Mouse (Mus musculus): Measurements from ENCODE around the gene Nxf7. TPM values are rescaled to one million over a fixed set of nuclear protein-coding genes. Genes with fewer than 3 reads are reported as not detected.
"Not testable (repeated sequence)": the region's sequence is repeated elsewhere in the genome, so short reads cannot be mapped to it uniquely, and the experiment has no call there.

Nxf7 gene
- polyA plus RNA-seq (2014; fragmentation: Nextera tagmentation; extraction: Ambion mirVana), result 0.08 TPM in 1 of 2 replicates, not detected in the other

DNA sequence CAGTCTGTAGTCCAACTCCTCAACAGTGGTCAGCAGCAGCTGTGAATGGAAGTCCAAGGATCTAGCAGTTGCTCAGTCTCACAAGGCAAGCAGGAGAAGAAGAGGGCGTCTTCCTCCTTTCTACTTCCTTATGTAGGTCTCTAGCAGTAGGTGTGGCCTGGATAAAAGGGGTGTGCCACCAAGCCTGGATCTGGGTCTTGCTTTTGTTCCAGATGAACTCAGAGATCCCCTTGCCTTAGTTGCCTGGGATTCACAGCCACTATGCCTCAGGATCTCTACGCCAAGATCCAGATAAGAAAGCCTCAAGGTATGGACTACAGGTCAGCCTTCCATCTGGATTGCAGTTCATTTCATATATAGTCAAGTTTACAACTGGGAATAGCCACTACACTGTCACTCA is at the start of gene Nxf7:
Nxf7 (minus strand) TSS at position 101 of the 400 bp plus-strand sequence.
- no peak within 1 kb of the TSS for H3K27ac ChIP-seq (replicated peaks; ENCODE audit: low read depth, low read length)
- H3K9me3 ChIP-seq (replicated peaks; ENCODE audit: control insufficient read depth, low read length), result no peaks in the 10 kb centered on the region
- H3K9ac ChIP-seq (replicated peaks; ENCODE audit: low read length), result no peak within 1 kb of the TSS
- ATAC-seq (replicated peaks; ENCODE audit: insufficient number of reproducible peaks, low FRiP score, low TSS enrichment, low read depth), result no peak
- DNase-seq (ENCODE audit: low spot score), result no peak
- no peak within 1 kb of the TSS for H3K4me3 ChIP-seq (ENCODE audit: low read depth, low read length)
- H3K4me1 ChIP-seq (ENCODE audit: control insufficient read depth, insufficient read depth, low read length), result no peaks in the 10 kb centered on the region
- H3K36me3 ChIP-seq (replicated peaks; ENCODE audit: control insufficient read depth, insufficient read depth, low read depth, low read length), result no peaks in the 10 kb centered on the region
- H3K27me3 ChIP-seq (ENCODE audit: control insufficient read depth, insufficient read depth, low read length), result no peaks in the 10 kb centered on the region
- 85% methylated on average over 2 of the region's 2 CpGs for WGBS
- H3K4me2 ChIP-seq (ENCODE audit: low read depth, low read length), result no peak within 1 kb of the TSS

GRCm38 (mm10) chrX:135627605-135628004 is 29.0 kb upstream of the Nxf7 start, which contains the start of gene Prame:
TSS of gene Prame (minus strand) at chrX:135627705.
- Histone ChIP-seq H3K36me3 (replicated peaks; ENCODE audit: control insufficient read depth, insufficient read depth, low read depth, low read length) (no peaks in the 10 kb centered on the region), H3K4me2 (ENCODE audit: low read depth, low read length) (no peak within 1 kb of the TSS), H3K4me1 (ENCODE audit: control insufficient read depth, insufficient read depth, low read length) (no peaks in the 10 kb centered on the region), H3K9ac (replicated peaks; ENCODE audit: low read length) (no peak within 1 kb of the TSS), H3K27me3 (ENCODE audit: control insufficient read depth, insufficient read depth, low read length) (no peaks in the 10 kb centered on the region), H3K4me3 (ENCODE audit: low read depth, low read length) (no peak within 1 kb of the TSS), H3K9me3 (replicated peaks; ENCODE audit: control insufficient read depth, low read length) (no peaks in the 10 kb centered on the region), H3K27ac (replicated peaks; ENCODE audit: low read depth, low read length) (no peak within 1 kb of the TSS)
- ATAC-seq (replicated peaks; ENCODE audit: insufficient number of reproducible peaks, low FRiP score, low TSS enrichment, low read depth) (no peak), DNase-seq (ENCODE audit: low spot score) (no peak)
- WGBS, result 88% methylated on average over 11 of the region's 11 CpGs

GRCm38 (mm10) chrX:135601298-135602029 is 2.9 kb upstream of the Nxf7 start:
- 72% methylated on average over 3 of the region's 3 CpGs for WGBS
- H3K27me3 ChIP-seq (ENCODE audit: control insufficient read depth, insufficient read depth, low read length); H3K36me3 ChIP-seq (replicated peaks; ENCODE audit: control insufficient read depth, insufficient read depth, low read depth, low read length); H3K9me3 ChIP-seq (replicated peaks; ENCODE audit: control insufficient read depth, low read length); ATAC-seq (replicated peaks; ENCODE audit: insufficient number of reproducible peaks, low FRiP score, low TSS enrichment, low read depth); H3K9ac ChIP-seq (replicated peaks; ENCODE audit: low read length); H3K4me1 ChIP-seq (ENCODE audit: control insufficient read depth, insufficient read depth, low read length); H3K27ac ChIP-seq (replicated peaks; ENCODE audit: low read depth, low read length); H3K4me3 ChIP-seq (ENCODE audit: low read depth, low read length); H3K4me2 ChIP-seq (ENCODE audit: low read depth, low read length): not testable (repeated sequence)
- peak; percentile 6 for DNase-seq (ENCODE audit: low spot score)

GRCm38 (mm10) chrX:135598096-135598495 is 481 bp downstream of the Nxf7 start:
- WGBS, result 89% methylated on average over 13 of the region's 13 CpGs
- H3K4me3 ChIP-seq (ENCODE audit: low read depth, low read length), result no peak overlapping the region

DNA sequence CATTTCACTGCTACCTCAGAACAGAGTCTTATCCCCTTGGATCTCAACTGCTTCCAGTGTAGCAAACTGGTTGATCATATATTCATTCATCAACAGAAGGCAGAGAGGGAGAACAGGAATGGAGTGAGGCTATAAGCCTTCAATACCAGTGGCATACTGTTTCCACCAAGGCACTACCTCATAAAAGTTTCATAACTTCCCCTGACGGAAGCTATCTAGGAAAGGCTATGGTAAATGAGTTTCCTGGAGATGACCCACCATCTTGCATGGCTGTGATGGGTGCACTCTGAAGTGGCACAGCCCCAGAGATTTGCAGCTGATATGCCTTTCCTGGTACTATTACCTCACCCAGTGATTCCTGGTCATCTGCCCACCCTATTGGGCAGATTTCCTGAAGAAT is 22.2 kb downstream of the Nxf7 start:
- DNase-seq (ENCODE audit: low spot score) (no peak), ATAC-seq (replicated peaks; ENCODE audit: insufficient number of reproducible peaks, low FRiP score, low TSS enrichment, low read depth) (no peak)
- no peak overlapping the region for H3K9ac ChIP-seq (replicated peaks; ENCODE audit: low read length)
- WGBS, result 88% methylated on average over 1 of the region's 1 CpGs
- H3K9me3 ChIP-seq (replicated peaks; ENCODE audit: control insufficient read depth, low read length), result no peaks in the 10 kb centered on the region
- H3K4me1 ChIP-seq (ENCODE audit: control insufficient read depth, insufficient read depth, low read length), result no peaks in the 10 kb centered on the region
- H3K27me3 ChIP-seq (ENCODE audit: control insufficient read depth, insufficient read depth, low read length), result no peaks in the 10 kb centered on the region
- no peaks in the 10 kb centered on the region for H3K36me3 ChIP-seq (replicated peaks; ENCODE audit: control insufficient read depth, insufficient read depth, low read depth, low read length)
- no peak overlapping the region for H3K4me3 ChIP-seq (ENCODE audit: low read depth, low read length)
- no peak overlapping the region for H3K4me2 ChIP-seq (ENCODE audit: low read depth, low read length)
- no peak overlapping the region for H3K27ac ChIP-seq (replicated peaks; ENCODE audit: low read depth, low read length)

More at GRCm38 (mm10) chrX:135598096-135598495, 481 bp downstream of the Nxf7 start:
- Histone ChIP-seq H3K9ac (replicated peaks; ENCODE audit: low read length) (no peak overlapping the region), H3K36me3 (replicated peaks; ENCODE audit: control insufficient read depth, insufficient read depth, low read depth, low read length) (no peaks in the 10 kb centered on the region), H3K27me3 (ENCODE audit: control insufficient read depth, insufficient read depth, low read length) (no peaks in the 10 kb centered on the region), H3K4me2 (ENCODE audit: low read depth, low read length) (no peak overlapping the region), H3K9me3 (replicated peaks; ENCODE audit: control insufficient read depth, low read length) (no peaks in the 10 kb centered on the region), H3K27ac (replicated peaks; ENCODE audit: low read depth, low read length) (no peak overlapping the region), H3K4me1 (ENCODE audit: control insufficient read depth, insufficient read depth, low read length) (no peaks in the 10 kb centered on the region)
- DNase-seq (ENCODE audit: low spot score) (no peak), ATAC-seq (replicated peaks; ENCODE audit: insufficient number of reproducible peaks, low FRiP score, low TSS enrichment, low read depth) (no peak)

DNA sequence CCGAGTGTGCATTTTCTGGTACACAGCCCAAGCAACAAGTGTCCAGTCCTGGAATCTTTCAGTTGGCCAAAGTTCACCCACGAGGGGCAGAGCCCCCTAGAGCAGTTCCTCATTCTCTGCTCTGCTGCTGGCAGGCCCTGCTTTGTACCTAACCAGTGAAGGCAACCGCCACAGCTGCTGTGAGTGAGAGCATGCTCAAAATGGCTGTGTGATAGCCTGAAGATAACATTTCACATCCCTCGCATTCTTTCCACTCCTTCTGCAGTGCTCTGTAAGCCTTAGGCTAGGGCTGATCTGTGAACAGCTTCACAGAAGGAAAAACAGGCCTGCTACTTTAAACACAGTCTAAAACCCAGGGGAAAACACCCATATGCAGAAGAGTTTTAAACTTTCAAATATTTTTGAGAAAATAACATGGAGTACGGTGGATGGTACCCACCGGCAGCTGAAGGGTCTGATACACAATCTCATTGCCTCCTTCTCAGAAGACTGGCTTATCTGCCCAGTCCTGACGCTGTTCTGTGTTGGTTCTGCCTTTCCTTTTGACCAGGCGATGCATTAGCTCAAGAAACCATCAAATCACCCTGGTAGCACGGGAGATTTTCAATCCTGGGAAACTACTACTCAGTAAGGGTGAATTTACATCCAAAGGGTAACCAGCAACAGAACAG is 23.5 kb downstream of the Nxf7 start:
- H3K36me3 ChIP-seq (replicated peaks; ENCODE audit: control insufficient read depth, insufficient read depth, low read depth, low read length); H3K4me2 ChIP-seq (ENCODE audit: low read depth, low read length); H3K4me3 ChIP-seq (ENCODE audit: low read depth, low read length); H3K27me3 ChIP-seq (ENCODE audit: control insufficient read depth, insufficient read depth, low read length); H3K9ac ChIP-seq (replicated peaks; ENCODE audit: low read length); DNase-seq (ENCODE audit: low spot score); H3K9me3 ChIP-seq (replicated peaks; ENCODE audit: control insufficient read depth, low read length); H3K4me1 ChIP-seq (ENCODE audit: control insufficient read depth, insufficient read depth, low read length); H3K27ac ChIP-seq (replicated peaks; ENCODE audit: low read depth, low read length): not testable (repeated sequence)
- WGBS, result 67% methylated on average over 9 of the region's 9 CpGs
- ATAC-seq (replicated peaks; ENCODE audit: insufficient number of reproducible peaks, low FRiP score, low TSS enrichment, low read depth), result peak; percentile 39; the same call in 1 of the 2 replicates

DNA sequence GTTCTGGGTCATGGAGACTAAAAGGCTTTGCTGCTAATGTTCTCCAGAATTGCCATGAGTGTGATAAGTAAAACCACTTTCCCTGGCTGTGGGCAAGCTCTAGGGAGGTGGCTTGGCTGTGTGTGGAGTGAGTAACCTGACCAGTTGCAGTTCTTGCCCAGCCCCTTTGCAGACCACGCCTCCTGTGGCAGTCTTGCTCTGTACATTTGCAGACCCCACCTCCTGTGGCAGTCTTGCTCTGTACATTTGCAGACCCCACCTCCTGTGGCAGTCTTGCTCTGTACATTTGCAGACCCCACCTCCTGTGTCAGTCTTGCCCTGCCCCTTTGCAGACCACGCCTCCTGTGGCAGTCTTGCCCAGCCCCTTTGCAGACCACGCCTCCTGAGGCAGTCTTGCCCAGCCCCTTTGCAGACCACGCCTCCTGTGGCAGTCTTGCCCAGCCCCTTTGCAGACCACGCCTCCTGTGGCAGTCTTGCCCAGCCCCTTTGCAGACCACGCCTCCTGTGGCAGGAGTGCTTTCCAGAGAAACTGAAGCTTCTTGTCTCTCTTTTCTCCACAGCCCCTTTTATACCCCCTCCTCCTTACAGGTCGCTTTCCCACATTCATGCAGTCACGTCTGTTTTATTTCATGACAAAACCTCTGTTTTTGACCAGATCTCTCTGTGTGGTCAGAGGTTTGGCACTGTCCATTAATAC is 24.2 kb downstream of the Nxf7 start:
- not testable (repeated sequence) for H3K27me3 ChIP-seq (ENCODE audit: control insufficient read depth, insufficient read depth, low read length); H3K36me3 ChIP-seq (replicated peaks; ENCODE audit: control insufficient read depth, insufficient read depth, low read depth, low read length); H3K4me1 ChIP-seq (ENCODE audit: control insufficient read depth, insufficient read depth, low read length); H3K4me3 ChIP-seq (ENCODE audit: low read depth, low read length); H3K9ac ChIP-seq (replicated peaks; ENCODE audit: low read length); H3K9me3 ChIP-seq (replicated peaks; ENCODE audit: control insufficient read depth, low read length); H3K4me2 ChIP-seq (ENCODE audit: low read depth, low read length); H3K27ac ChIP-seq (replicated peaks; ENCODE audit: low read depth, low read length)
- ATAC-seq (replicated peaks; ENCODE audit: insufficient number of reproducible peaks, low FRiP score, low TSS enrichment, low read depth), result peak; percentile 85
- DNase-seq (ENCODE audit: low spot score), result peak; percentile 12
- 14% methylated on average over 8 of the region's 8 CpGs for WGBS

GRCm38 (mm10) chrX:135569467-135569866 is 29.1 kb downstream of the Nxf7 start:
- not testable (repeated sequence) for H3K27ac ChIP-seq (replicated peaks; ENCODE audit: low read depth, low read length); H3K4me1 ChIP-seq (ENCODE audit: control insufficient read depth, insufficient read depth, low read length); H3K4me2 ChIP-seq (ENCODE audit: low read depth, low read length); H3K27me3 ChIP-seq (ENCODE audit: control insufficient read depth, insufficient read depth, low read length); H3K9me3 ChIP-seq (replicated peaks; ENCODE audit: control insufficient read depth, low read length); H3K36me3 ChIP-seq (replicated peaks; ENCODE audit: control insufficient read depth, insufficient read depth, low read depth, low read length); H3K9ac ChIP-seq (replicated peaks; ENCODE audit: low read length); H3K4me3 ChIP-seq (ENCODE audit: low read depth, low read length)
- WGBS, result 0% methylated on average over 1 of the region's 2 CpGs
- DNase-seq (ENCODE audit: low spot score), result peak; percentile 72
- 0 out of 2 replicates have a peak, but pooled peaks have one; percentile 39 for ATAC-seq (replicated peaks; ENCODE audit: insufficient number of reproducible peaks, low FRiP score, low TSS enrichment, low read depth)

Measured in embryonic facial prominence, embryonic 11.5 days (tissue).